11 mouse cellular contexts compared by ENCODE assay signal in genomic region chr1:138614552-138615287, GRCm38 (mm10). TPM values are rescaled to one million over a fixed set of nuclear protein-coding genes. Genes with fewer than 3 reads are reported as not detected.
DNase-seq lines count a peak whose midpoint lies in the region; ATAC-seq and TF ChIP-seq lines count a peak whose summit lies in the region.
"Had no signal": no experiment of that assay in that cellular context is flagged by ENCODE, and none has a peak within 500 bp of the region (broad histone marks: within the 10 kb centered on the region; RNA-seq: fewer than 3 reads in every experiment).

No protein-coding gene starts in this region.

- ATAC-seq in kidney, embryonic 14.5 days (ENCODE audit: low FRiP score, low TSS enrichment) = no peak
- peak; percentile 52 for ATAC-seq in neutrophil, adult 5-6 weeks (ENCODE audit: extremely low read depth, insufficient number of reproducible peaks, low FRiP score, poor library complexity, severe bottlenecking)
- no peak for ATAC-seq in midbrain, embryonic 13.5 days

- no peak overlapping the region for H3K4me2 ChIP-seq in kidney, embryonic 14.5 days (replicated peaks; ENCODE audit: low read depth, low read length)
- H3K4me2 ChIP-seq in midbrain, embryonic 13.5 days (replicated peaks) = no peak overlapping the region

- DNase-seq in kidney, postnatal 14 days = peak; percentile 29
- peak; percentile 77 to 82 for DNase-seq in B cell, adult 2 months
- DNase-seq in cerebellum, adult 8-10 months = no peak
- DNase-seq in ovary, adult 18-20 months (ENCODE audit: low spot score) = no peak
- DNase-seq: cerebellum, adult 9-11 months; heart, postnatal 14 days had no signal

- H3K27ac ChIP-seq in kidney, embryonic 14.5 days (ENCODE audit: low read depth, low read length) = no peak overlapping the region
- H3K27ac ChIP-seq in bone marrow, adult 2 months (ENCODE audit: control insufficient read depth, insufficient read depth, low read depth, low read length, poor library complexity) = peak overlapping the region; percentile 72
- no peak overlapping the region for H3K27ac ChIP-seq in midbrain, embryonic 13.5 days

- H3K27me3 ChIP-seq in kidney, embryonic 14.5 days (ENCODE audit: control insufficient read depth, insufficient read depth, low read length) = no peaks in the 10 kb centered on the region
- H3K27me3 ChIP-seq in midbrain, embryonic 13.5 days = no peaks in the 10 kb centered on the region

- H3K36me3 ChIP-seq in kidney, embryonic 14.5 days (ENCODE audit: control insufficient read depth, insufficient read depth, low read length) = no peaks in the 10 kb centered on the region
- no peaks in the 10 kb centered on the region for H3K36me3 ChIP-seq in midbrain, embryonic 13.5 days

- no peak for TF ChIP-seq CTCF in bone marrow, adult 2 months (IDR thresholded peaks at IDR 0.05; ENCODE audit: control insufficient read depth, insufficient read depth, low read length)

- TF ChIP-seq POLR2A in bone marrow, adult 2 months (IDR thresholded peaks at IDR 0.05; ENCODE audit: borderline replicate concordance, control insufficient read depth, low read depth, low read length) = no peak

- H3K4me1 ChIP-seq in kidney, embryonic 14.5 days (ENCODE audit: control insufficient read depth, insufficient read depth, low read length) = 0 out of 2 replicates have a peak, but pooled peaks cover 8% of the 10 kb centered on the region
- peaks cover 3% of the 10 kb centered on the region; the same call in 1 of the 2 replicates for H3K4me1 ChIP-seq in bone marrow, adult 2 months (ENCODE audit: control insufficient read depth, insufficient read depth, low read length)
- H3K4me1 ChIP-seq in midbrain, embryonic 13.5 days (replicated peaks) = peaks cover 37% of the 10 kb centered on the region

- H3K4me3 ChIP-seq in kidney, embryonic 14.5 days (ENCODE audit: low read length) = no peak overlapping the region
- H3K4me3 ChIP-seq in bone marrow, adult 2 months (replicated peaks; ENCODE audit: control insufficient read depth, low read depth, low read length) = no peak overlapping the region
- no peak overlapping the region for H3K4me3 ChIP-seq in midbrain, embryonic 13.5 days (replicated peaks)

- WGBS in kidney, embryonic 14.5 days = 76% methylated on average over 6 of the region's 6 CpGs
- WGBS in bone marrow, adult 2 months = 26% methylated on average over 6 of the region's 6 CpGs
- WGBS in midbrain, embryonic 13.5 days = 61% methylated on average over 6 of the region's 6 CpGs

- no peak overlapping the region for H3K9ac ChIP-seq in kidney, embryonic 14.5 days (ENCODE audit: low read depth, low read length)
- no peak overlapping the region for H3K9ac ChIP-seq in midbrain, embryonic 13.5 days (replicated peaks)

- H3K9me3 ChIP-seq in kidney, embryonic 14.5 days (ENCODE audit: control insufficient read depth, low read length) = no peaks in the 10 kb centered on the region
- H3K9me3 ChIP-seq in midbrain, embryonic 13.5 days = no peaks in the 10 kb centered on the region
- H3K9me3 ChIP-seq: G1E had no signal

RNA-seq across cellular contexts. Expression of gene Nek7, which starts 5.2 kb away (rescaled TPM):
- polyA plus RNA-seq in kidney, embryonic 14.5 days (2014; fragmentation: Nextera tagmentation; extraction: Ambion mirVana) = 25.6 and 46.4 TPM in 2 replicates
- 6.5 and 11.3 TPM in 2 replicates for polyA plus RNA-seq in bone marrow, adult 2 months (2011; ENCODE audit: insufficient read depth, insufficient read length, low replicate concordance, missing spikeins)
- 58.0 and 62.6 TPM in 2 replicates for total RNA-seq in neutrophil, adult 5-6 weeks (2017)
- polyA plus RNA-seq in midbrain, embryonic 13.5 days (2015; fragmentation: Nextera tagmentation; extraction: Ambion mirVana) = 21.8 and 23.6 TPM in 2 replicates

Comparison
In these comparisons a context has a peak if more than half of its experiments do, and no peak if none do; other contexts are left out.
1. DNase-seq: peak in kidney, postnatal 14 days (single experiment) and B cell, adult 2 months (2 of 2); none in cerebellum, adult 8-10 months (single experiment) and ovary, adult 18-20 months (single experiment).